Mouse (Mus musculus): ENCODE data around the gene Topaz1. TPM values are rescaled to one million over a fixed set of nuclear protein-coding genes. Genes with fewer than 3 reads are reported as not detected.

The Topaz1 gene
- total and polyA plus RNA-seq, 3 experiments = not detected

GRCm38 (mm10) chr9:122805053-122805844, 58.1 kb downstream of the Topaz1 start, which contains the start of gene Tcaim (continued):
- TF ChIP-seq MYC (IDR thresholded peaks at IDR 0.05; ENCODE audit: low read depth, low read length) (no peak), UBTF (IDR thresholded peaks at IDR 0.05; ENCODE audit: low read depth, low read length) (no peak), ZKSCAN1 (IDR thresholded peaks at IDR 0.05; ENCODE audit: borderline replicate concordance, low read depth, low read length) (no peak), MAX (IDR thresholded peaks at IDR 0.05; ENCODE audit: low read length) (0 out of 2 replicates have a peak, but pooled peaks have one; percentile 21), SMC3 (IDR thresholded peaks at IDR 0.05; ENCODE audit: low read depth, low read length) (no peak), MXI1 (IDR thresholded peaks at IDR 0.05; ENCODE audit: low read depth, low read length) (no peak), NELFE (IDR thresholded peaks at IDR 0.05; ENCODE audit: low read depth, low read length) (peak; percentile 73)

- dilution Hi-C loops (cut with MboI; ENCODE audit: extremely low pct_ligation_motif_present, extremely low pct_unique_long_range_greater_than_20kb, low sequenced_read_pairs) = no loop called here
- Histone ChIP-seq H3K9ac (ENCODE audit: insufficient read depth, low read depth) (peak overlapping the region; percentile 60), H3K79me2 (replicated peaks; ENCODE audit: control insufficient read depth, extremely low read depth, insufficient read depth, poor library complexity, severe bottlenecking) (no peaks in the 10 kb centered on the region; the same call in 1 of the 2 replicates), H3K27me3 (replicated peaks) (no peaks in the 10 kb centered on the region), H3K4me1 (ENCODE audit: control insufficient read depth in 1 of 2, insufficient read depth in 2 of 2) (peaks cover 5 to 14% of the 10 kb centered on the region in 2 experiments), H3K9me3 (replicated peaks; ENCODE audit: low read length) (no peaks in the 10 kb centered on the region), H3K4me2 (ENCODE audit: insufficient read depth, low read depth, poor library complexity, severe bottlenecking) (peak overlapping the region; percentile 89), H3K27ac (ENCODE audit: insufficient read depth, low read depth) (peak overlapping the region; percentile 58), H3K4me3 (replicated peaks in 1 of 3; ENCODE audit: low read depth in 2 of 3, low read length in 2 of 3, poor library complexity in 1 of 3) (peak overlapping the region; percentile 54 to 73 (median 60)), H3K36me3 (replicated peaks in 1 of 2; ENCODE audit: control insufficient read depth in 1 of 2, insufficient read depth in 1 of 2, low read length in 1 of 2) (peaks cover 3 to 17% of the 10 kb centered on the region in 2 experiments)
- TF ChIP-seq NELFE (IDR thresholded peaks at IDR 0.05; ENCODE audit: low read depth, low read length) = 0 out of 2 replicates have a peak, but pooled peaks have one; percentile 5
- no peak for TF ChIP-seq POLR2AphosphoS2 (IDR thresholded peaks at IDR 0.05; ENCODE audit: low read depth, low read length)
- in situ Hi-C loops (cut with MboI; ENCODE audit: low pct_ligation_motif_present, low pct_unique_long_range_greater_than_20kb, low sequenced_read_pairs) = no loop called here
- DNase-seq (ENCODE audit: extremely low read depth) = no peak
These were observed 58.7 kb downstream of the Topaz1 start for GRCm38 (mm10) chr9:122805845-122806341.

- no peak overlapping the region for H3K9ac ChIP-seq (ENCODE audit: insufficient read depth, low read depth)
- in situ Hi-C loops (cut with MboI; ENCODE audit: low pct_ligation_motif_present, low pct_unique_long_range_greater_than_20kb, low sequenced_read_pairs) = no loop called here
- DNase-seq (ENCODE audit: extremely low read depth) = no peak
- H3K4me3 ChIP-seq (replicated peaks in 1 of 3; ENCODE audit: low read depth in 2 of 3, low read length in 2 of 3, poor library complexity in 1 of 3) = no peak overlapping the region
- H3K4me2 ChIP-seq (ENCODE audit: insufficient read depth, low read depth, poor library complexity, severe bottlenecking) = no peak overlapping the region
- no peak overlapping the region for H3K27ac ChIP-seq (ENCODE audit: insufficient read depth, low read depth)
- peaks cover 3 to 23% of the 10 kb centered on the region in 2 experiments for H3K36me3 ChIP-seq (replicated peaks in 1 of 2; ENCODE audit: control insufficient read depth in 1 of 2, insufficient read depth in 1 of 2, low read length in 1 of 2)
- no peaks in the 10 kb centered on the region for H3K27me3 ChIP-seq (replicated peaks)
- H3K4me1 ChIP-seq (ENCODE audit: control insufficient read depth in 1 of 2, insufficient read depth in 2 of 2) = peaks cover 5 to 14% of the 10 kb centered on the region in 2 experiments
- TF ChIP-seq E2F4 (IDR thresholded peaks at IDR 0.05; ENCODE audit: insufficient replicate concordance, low read depth, low read length) (no peak), EP300 (IDR thresholded peaks at IDR 0.05; ENCODE audit: low read length) (no peak), MAFK (IDR thresholded peaks at IDR 0.05; ENCODE audit: insufficient replicate concordance, low read length) (no peak), ZNF384 (IDR thresholded peaks at IDR 0.05; ENCODE audit: low read depth, low read length) (no peak), USF1 (IDR thresholded peaks at IDR 0.05; ENCODE audit: low read depth, low read length) (no peak), CTCF (conservative IDR thresholded peaks at IDR 0.05 in 1 of 2, IDR thresholded peaks at IDR 0.05 in 1 of 2; ENCODE audit: low read depth in 2 of 2, low read length in 2 of 2) (no peak), SMC3 (IDR thresholded peaks at IDR 0.05; ENCODE audit: low read depth, low read length) (no peak), MXI1 (IDR thresholded peaks at IDR 0.05; ENCODE audit: low read depth, low read length) (no peak), ELF1 (IDR thresholded peaks at IDR 0.05; ENCODE audit: low read depth, low read length) (no peak), RCOR1 (conservative IDR thresholded peaks at IDR 0.05; ENCODE audit: low read depth, low read length) (no peak), MAZ (IDR thresholded peaks at IDR 0.05; ENCODE audit: low read depth, low read length) (no peak), CHD2 (IDR thresholded peaks at IDR 0.05; ENCODE audit: low read length) (no peak), IRF4 (IDR thresholded peaks at IDR 0.05; ENCODE audit: low read depth, low read length) (no peak), PAX5 (IDR thresholded peaks at IDR 0.05; ENCODE audit: low read length) (no peak), GABPA (IDR thresholded peaks at IDR 0.05; ENCODE audit: insufficient replicate concordance, low read depth, low read length) (no peak), TBP (conservative IDR thresholded peaks at IDR 0.05; ENCODE audit: low read depth, low read length) (no peak), MEF2A (IDR thresholded peaks at IDR 0.05; ENCODE audit: borderline replicate concordance, low read depth, low read length) (no peak), NRF1 (IDR thresholded peaks at IDR 0.05; ENCODE audit: low read depth, low read length) (no peak)
- H3K79me2 ChIP-seq (replicated peaks; ENCODE audit: control insufficient read depth, extremely low read depth, insufficient read depth, poor library complexity, severe bottlenecking) = no peaks in the 10 kb centered on the region; the same call in 1 of the 2 replicates
- dilution Hi-C loops (cut with MboI; ENCODE audit: extremely low pct_ligation_motif_present, extremely low pct_unique_long_range_greater_than_20kb, low sequenced_read_pairs) = no loop called here
- no peaks in the 10 kb centered on the region for H3K9me3 ChIP-seq (replicated peaks; ENCODE audit: low read length)
These were observed 60.0 kb downstream of the Topaz1 start for GRCm38 (mm10) chr9:122807186-122807585.

Data from CH12.LX (cell line).